Mouse (Mus musculus): ENCODE results near the gene C1ra. TPM values are rescaled to one million over a fixed set of nuclear protein-coding genes. Genes with fewer than 3 reads are reported as not detected.

C1ra gene
- polyA plus RNA-seq, 1 experiment, result 0.62 TPM

DNA sequence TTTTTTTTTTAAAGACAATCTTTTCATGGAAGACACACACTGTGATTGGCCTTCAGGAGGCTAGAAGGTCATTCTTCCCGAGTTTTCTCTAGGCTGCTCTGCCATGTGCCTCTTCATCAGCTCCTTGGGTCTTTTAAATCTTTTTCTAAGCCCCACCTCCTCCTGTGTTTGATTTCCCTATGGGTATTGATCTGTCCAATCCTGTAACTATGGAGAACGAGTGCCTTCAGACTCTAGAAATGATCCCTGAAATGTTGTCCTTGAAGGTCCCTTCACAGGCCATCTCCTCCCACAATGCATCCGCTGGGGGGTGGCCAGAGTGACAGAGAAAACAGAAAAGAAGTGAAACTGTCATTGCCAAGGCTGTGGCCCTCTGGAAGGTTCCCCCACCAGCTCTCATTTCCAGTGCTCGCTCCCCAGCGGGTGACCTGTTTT, 35.0 kb upstream of the C1ra start:
- TF ChIP-seq MAX (IDR thresholded peaks at IDR 0.05) (no peak), USF1 (IDR thresholded peaks at IDR 0.05; ENCODE audit: low read depth) (no peak), CEBPB (IDR thresholded peaks at IDR 0.05; ENCODE audit: low read depth) (no peak)
- peaks cover 5% of the 10 kb centered on the region for H3K79me3 ChIP-seq (ENCODE audit: low read depth)
- H3ac ChIP-seq (ENCODE audit: control insufficient read depth, insufficient read length, low read depth), result peak overlapping the region; percentile 9
- H3K4me3 ChIP-seq (ENCODE audit: insufficient read depth, poor library complexity, severe bottlenecking), result peak overlapping the region; percentile 18
- H3K36me3 ChIP-seq (ENCODE audit: control insufficient read depth, insufficient read depth), result peaks cover 15% of the 10 kb centered on the region
- H3K27me3 ChIP-seq (ENCODE audit: control insufficient read depth, insufficient read depth, insufficient read length), result no peaks in the 10 kb centered on the region
- H3K79me2 ChIP-seq (ENCODE audit: control insufficient read depth, insufficient read depth), result peaks cover 23% of the 10 kb centered on the region

DNA sequence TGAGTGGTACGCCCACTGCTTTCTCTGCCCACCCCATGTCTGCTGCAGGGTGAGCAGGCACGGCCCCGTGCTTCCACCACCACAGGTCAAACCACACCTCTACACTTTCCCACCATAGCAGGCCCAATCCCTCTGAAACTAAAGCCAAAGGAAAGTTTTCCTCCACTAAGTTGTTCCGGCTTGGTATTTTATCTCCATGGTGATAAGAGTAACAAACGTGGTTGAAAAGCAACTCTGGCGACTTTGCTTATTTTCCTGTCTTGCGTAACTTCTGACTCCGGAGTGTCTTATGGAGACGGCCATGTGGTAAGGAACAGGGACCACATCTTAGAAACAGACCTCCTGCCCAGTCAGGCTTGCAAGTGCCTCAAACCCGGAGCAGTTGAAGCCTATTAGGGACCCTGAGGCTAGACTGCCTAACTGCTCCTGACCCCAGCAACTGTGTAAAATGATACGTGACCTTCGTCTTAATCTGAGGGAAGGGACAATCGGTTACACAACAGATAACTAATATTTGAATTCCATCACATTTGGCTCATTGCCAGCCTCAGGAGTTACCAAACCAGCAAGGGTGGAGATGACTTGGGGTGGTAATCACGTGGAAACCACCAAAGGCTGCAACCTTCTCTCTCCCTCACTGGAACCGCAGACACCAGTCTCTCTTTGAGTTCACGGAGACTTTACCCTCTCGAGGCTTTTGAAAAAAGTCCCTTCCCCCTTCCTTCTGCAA, 34.1 kb upstream of the C1ra start:
- peaks cover 15% of the 10 kb centered on the region for H3K36me3 ChIP-seq (ENCODE audit: control insufficient read depth, insufficient read depth)
- no peak overlapping the region for H3K4me3 ChIP-seq (ENCODE audit: insufficient read depth, poor library complexity, severe bottlenecking)
- TF ChIP-seq CEBPB (IDR thresholded peaks at IDR 0.05; ENCODE audit: low read depth) (peak; percentile 92), MYOD1 (IDR thresholded peaks at IDR 0.05; ENCODE audit: control insufficient read depth, insufficient read length, low read depth) (no peak), MAX (IDR thresholded peaks at IDR 0.05) (peak; percentile 30), USF1 (IDR thresholded peaks at IDR 0.05; ENCODE audit: low read depth) (peak; percentile 22), CTCF (IDR thresholded peaks at IDR 0.05; ENCODE audit: control insufficient read depth, insufficient read depth, insufficient read length) (no peak), MYOG (IDR thresholded peaks at IDR 0.05; ENCODE audit: control insufficient read depth, extremely low read depth, insufficient read length) (no peak), FOSL1 (IDR thresholded peaks at IDR 0.05; ENCODE audit: insufficient read depth, low read length, poor library complexity, severe bottlenecking) (no peak)

DNA sequence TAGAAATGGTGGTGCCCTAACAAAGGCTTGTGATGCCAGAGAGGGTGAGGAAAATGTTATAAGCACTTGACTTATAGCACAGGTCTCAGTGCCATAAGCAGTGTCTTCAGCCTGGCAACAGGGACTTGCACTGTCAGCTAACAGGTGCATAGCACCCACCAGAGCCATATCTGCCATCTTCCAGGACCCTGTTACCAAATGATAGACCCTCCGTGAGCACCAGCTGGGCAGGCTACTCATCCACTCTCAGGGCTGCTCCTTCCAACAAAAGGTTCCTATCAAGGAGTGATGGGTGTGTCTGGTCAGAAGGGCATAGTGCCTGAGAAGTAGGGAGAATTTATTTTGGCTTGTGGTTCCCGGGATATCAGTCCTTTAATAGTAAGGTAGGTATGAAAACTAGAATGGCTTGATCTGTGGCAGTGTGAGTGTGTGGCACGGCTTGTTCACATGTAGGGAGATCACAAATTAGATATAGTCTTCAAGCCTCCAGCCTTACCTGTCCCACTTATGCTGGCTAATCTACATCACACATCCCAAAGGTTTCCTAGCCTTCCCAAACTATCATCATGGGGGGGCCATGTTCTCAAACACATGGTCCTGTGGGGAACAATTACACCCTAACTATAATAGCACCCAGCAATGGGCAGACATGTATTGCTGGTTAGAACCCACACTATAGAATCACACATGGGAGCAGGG, 33.2 kb upstream of the C1ra start:
- no peaks in the 10 kb centered on the region for H3K27me3 ChIP-seq (ENCODE audit: control insufficient read depth, insufficient read depth, insufficient read length)
- no peak overlapping the region for H3ac ChIP-seq (ENCODE audit: control insufficient read depth, insufficient read length, low read depth)
- H3K36me3 ChIP-seq (ENCODE audit: control insufficient read depth, insufficient read depth), result peaks cover 15% of the 10 kb centered on the region
- H3K4me3 ChIP-seq (ENCODE audit: insufficient read depth, poor library complexity, severe bottlenecking), result no peak overlapping the region
- H3K79me3 ChIP-seq (ENCODE audit: low read depth), result peaks cover 5% of the 10 kb centered on the region
- H3K79me2 ChIP-seq (ENCODE audit: control insufficient read depth, insufficient read depth), result peaks cover 23% of the 10 kb centered on the region
- TF ChIP-seq CEBPB (IDR thresholded peaks at IDR 0.05; ENCODE audit: low read depth) (no peak), CTCF (IDR thresholded peaks at IDR 0.05; ENCODE audit: control insufficient read depth, insufficient read depth, insufficient read length) (no peak), MYOG (IDR thresholded peaks at IDR 0.05; ENCODE audit: control insufficient read depth, extremely low read depth, insufficient read length) (no peak), FOSL1 (IDR thresholded peaks at IDR 0.05; ENCODE audit: insufficient read depth, low read length, poor library complexity, severe bottlenecking) (no peak), USF1 (IDR thresholded peaks at IDR 0.05; ENCODE audit: low read depth) (no peak), MYOD1 (IDR thresholded peaks at IDR 0.05; ENCODE audit: control insufficient read depth, insufficient read length, low read depth) (no peak), MAX (IDR thresholded peaks at IDR 0.05) (no peak)

More for the DNA sequence above, 34.1 kb upstream of the C1ra start:
- Histone ChIP-seq H3K79me3 (ENCODE audit: low read depth) (peaks cover 5% of the 10 kb centered on the region), H3K79me2 (ENCODE audit: control insufficient read depth, insufficient read depth) (peaks cover 23% of the 10 kb centered on the region), H3K27me3 (ENCODE audit: control insufficient read depth, insufficient read depth, insufficient read length) (no peaks in the 10 kb centered on the region), H3ac (ENCODE audit: control insufficient read depth, insufficient read length, low read depth) (peak overlapping the region; percentile 35)

DNA sequence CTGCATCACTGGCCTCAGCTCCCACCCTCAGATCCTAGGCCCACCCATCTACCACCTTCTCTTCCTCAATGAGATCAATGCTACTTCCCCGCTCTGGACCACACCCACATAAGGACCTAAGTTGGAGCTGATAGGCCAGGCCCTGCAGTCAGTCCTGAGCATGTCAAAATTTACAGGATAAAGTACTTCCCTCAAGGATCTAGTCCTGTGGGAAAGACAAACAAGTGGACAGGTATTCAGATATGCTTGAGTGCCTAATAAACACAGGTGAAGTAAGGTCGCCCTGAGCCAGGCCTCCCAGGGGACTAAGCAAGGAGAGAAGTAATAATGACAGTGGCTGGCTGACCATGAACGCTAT, 32.7 kb upstream of the C1ra start:
- H3K36me3 ChIP-seq (ENCODE audit: control insufficient read depth, insufficient read depth), result peaks cover 15% of the 10 kb centered on the region
- H3K79me3 ChIP-seq (ENCODE audit: low read depth), result peaks cover 5% of the 10 kb centered on the region
- H3ac ChIP-seq (ENCODE audit: control insufficient read depth, insufficient read length, low read depth), result no peak overlapping the region
- peaks cover 23% of the 10 kb centered on the region for H3K79me2 ChIP-seq (ENCODE audit: control insufficient read depth, insufficient read depth)
- H3K4me3 ChIP-seq (ENCODE audit: insufficient read depth, poor library complexity, severe bottlenecking), result no peak overlapping the region
- TF ChIP-seq FOSL1 (IDR thresholded peaks at IDR 0.05; ENCODE audit: insufficient read depth, low read length, poor library complexity, severe bottlenecking) (no peak), MYOD1 (IDR thresholded peaks at IDR 0.05; ENCODE audit: control insufficient read depth, insufficient read length, low read depth) (no peak), CTCF (IDR thresholded peaks at IDR 0.05; ENCODE audit: control insufficient read depth, insufficient read depth, insufficient read length) (no peak), MYOG (IDR thresholded peaks at IDR 0.05; ENCODE audit: control insufficient read depth, extremely low read depth, insufficient read length) (no peak), CEBPB (IDR thresholded peaks at IDR 0.05; ENCODE audit: low read depth) (no peak), MAX (IDR thresholded peaks at IDR 0.05) (no peak), USF1 (IDR thresholded peaks at IDR 0.05; ENCODE audit: low read depth) (no peak)
- no peaks in the 10 kb centered on the region for H3K27me3 ChIP-seq (ENCODE audit: control insufficient read depth, insufficient read depth, insufficient read length)

DNA sequence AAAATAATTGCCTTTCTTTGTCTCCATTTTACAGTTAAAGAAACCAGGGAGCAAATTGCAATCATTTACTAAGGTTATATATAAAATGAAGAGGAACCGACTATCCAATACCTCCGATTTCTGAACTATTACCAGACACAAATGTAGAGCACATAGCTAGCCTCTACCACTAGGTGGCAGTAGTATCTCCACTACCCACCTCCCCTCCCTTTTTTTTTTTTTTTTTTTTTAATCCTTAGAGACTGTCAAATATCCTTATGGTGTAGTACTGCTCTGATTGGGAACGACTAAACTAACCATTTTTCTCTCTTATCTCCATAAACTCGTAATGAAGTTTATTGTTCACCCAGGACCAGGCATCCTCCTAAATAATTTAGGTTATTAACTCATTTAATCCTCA, 31.9 kb upstream of the C1ra start:
- TF ChIP-seq USF1 (IDR thresholded peaks at IDR 0.05; ENCODE audit: low read depth), result no peak
- TF ChIP-seq MYOD1 (IDR thresholded peaks at IDR 0.05; ENCODE audit: control insufficient read depth, insufficient read length, low read depth), result no peak
- no peak for TF ChIP-seq FOSL1 (IDR thresholded peaks at IDR 0.05; ENCODE audit: insufficient read depth, low read length, poor library complexity, severe bottlenecking)
- no peak for TF ChIP-seq MYOG (IDR thresholded peaks at IDR 0.05; ENCODE audit: control insufficient read depth, extremely low read depth, insufficient read length)
- no peak for TF ChIP-seq MAX (IDR thresholded peaks at IDR 0.05)
- peaks cover 5% of the 10 kb centered on the region for H3K79me3 ChIP-seq (ENCODE audit: low read depth)

More for the DNA sequence above, 31.9 kb upstream of the C1ra start:
- no peaks in the 10 kb centered on the region for H3K27me3 ChIP-seq (ENCODE audit: control insufficient read depth, insufficient read depth, insufficient read length)
- H3K36me3 ChIP-seq (ENCODE audit: control insufficient read depth, insufficient read depth), result peaks cover 15% of the 10 kb centered on the region
- no peak overlapping the region for H3K4me3 ChIP-seq (ENCODE audit: insufficient read depth, poor library complexity, severe bottlenecking)
- H3K79me2 ChIP-seq (ENCODE audit: control insufficient read depth, insufficient read depth), result peaks cover 18% of the 10 kb centered on the region
- H3ac ChIP-seq (ENCODE audit: control insufficient read depth, insufficient read length, low read depth), result no peak overlapping the region
